In the genomic region with DNA sequence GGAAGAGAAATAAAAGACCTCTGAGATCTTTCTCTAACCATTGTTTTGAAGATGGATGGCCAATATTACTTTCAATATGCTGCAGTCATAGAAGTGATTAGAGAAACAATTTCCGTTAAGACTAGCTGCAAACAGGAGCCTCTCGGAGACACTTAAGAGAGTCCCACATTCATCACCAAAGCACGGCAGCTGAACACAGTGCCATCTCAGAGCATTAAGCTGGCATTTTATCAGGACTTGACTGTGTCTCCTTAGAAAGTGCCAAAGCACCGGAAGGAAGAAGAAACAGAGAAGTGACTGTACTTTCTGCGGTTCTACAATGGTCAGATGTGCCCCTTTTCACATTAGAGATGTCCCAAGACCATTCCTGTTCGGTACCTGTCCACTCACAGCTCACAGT, we compare ENCODE assay signal across 20 mouse cellular contexts. TPM values are rescaled to one million over a fixed set of nuclear protein-coding genes. Genes with fewer than 3 reads are reported as not detected.
DNase-seq lines count a peak whose midpoint lies in the region; ATAC-seq and TF ChIP-seq lines count a peak whose summit lies in the region.
"Had no signal": no experiment of that assay in that cellular context is flagged by ENCODE, and none has a peak within 500 bp of the region (broad histone marks: within the 10 kb centered on the region; RNA-seq: fewer than 3 reads in every experiment).

No protein-coding gene starts in this region.

- no peak overlapping the region for H3K4me3 ChIP-seq in hindbrain, embryonic 16.5 days (ENCODE audit: low read length)
- H3K4me3 ChIP-seq in hindbrain, embryonic 12.5 days, result no peak overlapping the region
- no peak overlapping the region for H3K4me3 ChIP-seq in neural tube, embryonic 15.5 days (replicated peaks)
- H3K4me3 ChIP-seq in embryonic fibroblast, embryonic 13.5 days (ENCODE audit: insufficient read depth, low read length), result no peak overlapping the region
- H3K4me3 ChIP-seq: embryonic facial prominence, embryonic 15.5 days; heart, adult 2 months; heart, embryonic 15.5 days; hindbrain, embryonic 10.5 days; intestine, embryonic 15.5 days had no signal

- no peak overlapping the region for H3K4me2 ChIP-seq in hindbrain, embryonic 16.5 days (ENCODE audit: low read length)
- H3K4me2 ChIP-seq in hindbrain, embryonic 12.5 days (replicated peaks), result no peak overlapping the region
- no peak overlapping the region for H3K4me2 ChIP-seq in neural tube, embryonic 15.5 days
- H3K4me2 ChIP-seq: embryonic facial prominence, embryonic 15.5 days; heart, embryonic 11.5 days; heart, embryonic 15.5 days; intestine, embryonic 15.5 days had no signal

- no peak for DNase-seq in neural tube, embryonic 10.5 days (ENCODE audit: extremely low spot score, low spot score)
- no peak for DNase-seq in left cerebral cortex, adult 18-20 months (ENCODE audit: low spot score in 2 of 2)
- DNase-seq in embryo, embryonic 10.5 days (ENCODE audit: low spot score), result no peak
- DNase-seq: adrenal gland, postnatal 10 days; cerebellum, adult 18-20 months; cerebellum, adult 9-11 months; embryo, embryonic 11 days; gastrocnemius, postnatal 10 days; heart, adult 2 months had no signal

- H3K36me3 ChIP-seq in hindbrain, embryonic 16.5 days (ENCODE audit: control insufficient read depth, insufficient read depth, low read length), result no peaks in the 10 kb centered on the region
- no peaks in the 10 kb centered on the region for H3K36me3 ChIP-seq in hindbrain, embryonic 12.5 days
- H3K36me3 ChIP-seq in neural tube, embryonic 15.5 days, result no peaks in the 10 kb centered on the region
- H3K36me3 ChIP-seq: hindbrain, embryonic 10.5 days had no signal

- TF ChIP-seq CTCF in embryonic fibroblast, embryonic 13.5 days (IDR thresholded peaks at IDR 0.05; ENCODE audit: borderline replicate concordance, insufficient read depth, low read length), result no peak

- WGBS in hindbrain, embryonic 16.5 days, result 81% methylated on average over 6 of the region's 6 CpGs
- 89% methylated on average over 6 of the region's 6 CpGs for WGBS in hindbrain, embryonic 12.5 days
- 59% methylated on average over 6 of the region's 6 CpGs for WGBS in neural tube, embryonic 15.5 days

- no peak for TF ChIP-seq POLR2A in embryonic fibroblast, embryonic 13.5 days (IDR thresholded peaks at IDR 0.05; ENCODE audit: low read depth, low read length)

- no peaks in the 10 kb centered on the region for H3K27me3 ChIP-seq in hindbrain, embryonic 16.5 days (replicated peaks; ENCODE audit: control insufficient read depth, insufficient read depth, low read length)
- H3K27me3 ChIP-seq in hindbrain, embryonic 12.5 days, result no peaks in the 10 kb centered on the region
- no peaks in the 10 kb centered on the region for H3K27me3 ChIP-seq in neural tube, embryonic 15.5 days (replicated peaks)
- H3K27me3 ChIP-seq: embryonic facial prominence, embryonic 15.5 days; heart, embryonic 15.5 days; intestine, embryonic 15.5 days had no signal

- H3K4me1 ChIP-seq in hindbrain, embryonic 16.5 days (ENCODE audit: control insufficient read depth, insufficient read depth, low read depth, low read length), result no peaks in the 10 kb centered on the region
- peaks cover 4% of the 10 kb centered on the region; the same call in 1 of the 2 replicates for H3K4me1 ChIP-seq in hindbrain, embryonic 12.5 days
- peaks cover 2% of the 10 kb centered on the region; the same call in 1 of the 2 replicates for H3K4me1 ChIP-seq in neural tube, embryonic 15.5 days
- H3K4me1 ChIP-seq in embryonic fibroblast, embryonic 13.5 days (ENCODE audit: control insufficient read depth, insufficient read depth, low read length), result peaks cover 8% of the 10 kb centered on the region
- H3K4me1 ChIP-seq: embryonic facial prominence, embryonic 15.5 days; intestine, embryonic 15.5 days had no signal

- no peak overlapping the region for H3K27ac ChIP-seq in hindbrain, embryonic 16.5 days (ENCODE audit: low read depth, low read length)
- no peak overlapping the region for H3K27ac ChIP-seq in hindbrain, embryonic 12.5 days
- H3K27ac ChIP-seq in neural tube, embryonic 15.5 days (replicated peaks), result no peak overlapping the region
- peak overlapping the region; percentile 99 for H3K27ac ChIP-seq in embryonic fibroblast, embryonic 13.5 days (ENCODE audit: insufficient read depth, low read length)
- H3K27ac ChIP-seq: embryonic facial prominence, embryonic 15.5 days; heart, adult 2 months; heart, embryonic 15.5 days; hindbrain, embryonic 10.5 days; intestine, embryonic 15.5 days had no signal

- H3K9me3 ChIP-seq in hindbrain, embryonic 16.5 days (ENCODE audit: control insufficient read depth, low read length), result no peaks in the 10 kb centered on the region
- H3K9me3 ChIP-seq in hindbrain, embryonic 12.5 days (replicated peaks), result no peaks in the 10 kb centered on the region
- no peaks in the 10 kb centered on the region for H3K9me3 ChIP-seq in neural tube, embryonic 15.5 days (replicated peaks)
- H3K9me3 ChIP-seq: embryonic facial prominence, embryonic 15.5 days; G1E; heart, embryonic 15.5 days; hindbrain, embryonic 10.5 days; intestine, embryonic 15.5 days had no signal

- peak; percentile 51; the same call in 1 of the 2 replicates for ATAC-seq in hindbrain, embryonic 16.5 days
- ATAC-seq in hindbrain, embryonic 12.5 days (ENCODE audit: low FRiP score), result no peak
- 0 out of 2 replicates have a peak, but pooled peaks have one; percentile 36 for ATAC-seq in neural tube, embryonic 15.5 days (ENCODE audit: low FRiP score)
- ATAC-seq: forebrain, embryonic 16.5 days; intestine, embryonic 15.5 days had no signal

- H3K9ac ChIP-seq in hindbrain, embryonic 16.5 days (ENCODE audit: low read depth, low read length), result no peak overlapping the region
- H3K9ac ChIP-seq in hindbrain, embryonic 12.5 days, result no peak overlapping the region
- H3K9ac ChIP-seq in neural tube, embryonic 15.5 days (replicated peaks), result no peak overlapping the region
- H3K9ac ChIP-seq: embryonic facial prominence, embryonic 15.5 days; heart, embryonic 15.5 days; intestine, embryonic 15.5 days had no signal

RNA-seq across cellular contexts. Expression of a gene that starts 33.9 kb away (rescaled TPM):
- polyA plus RNA-seq in hindbrain, embryonic 16.5 days (2015; fragmentation: Nextera tagmentation; extraction: Ambion mirVana), result 59.1 and 60.9 TPM in 2 replicates
- polyA plus RNA-seq in hindbrain, embryonic 12.5 days (2016; fragmentation: Nextera tagmentation; extraction: Ambion mirVana), result 45.3 and 46.5 TPM in 2 replicates
- polyA plus RNA-seq in neural tube, embryonic 15.5 days (2015; fragmentation: Nextera tagmentation; extraction: Ambion mirVana), result 43.9 and 55.2 TPM in 2 replicates
- polyA plus RNA-seq in embryonic fibroblast, embryonic 13.5 days (2011; ENCODE audit: insufficient read length, low read depth, missing spikeins), result 106 and 109 TPM in 2 replicates
- total RNA-seq in left cerebral cortex, adult 18-20 months (2021), result 10 to 100 TPM; 14.0 to 16.2 TPM

RNA-seq across cellular contexts. Expression of a gene that starts 34.0 kb away (rescaled TPM):
- polyA plus RNA-seq in hindbrain, embryonic 16.5 days (2015; fragmentation: Nextera tagmentation; extraction: Ambion mirVana), result 10.1 and 11.1 TPM in 2 replicates
- 9.2 and 9.9 TPM in 2 replicates for polyA plus RNA-seq in hindbrain, embryonic 12.5 days (2016; fragmentation: Nextera tagmentation; extraction: Ambion mirVana)
- 8.3 and 10.1 TPM in 2 replicates for polyA plus RNA-seq in neural tube, embryonic 15.5 days (2015; fragmentation: Nextera tagmentation; extraction: Ambion mirVana)
- 11.4 and 17.5 TPM in 2 replicates for polyA plus RNA-seq in embryonic fibroblast, embryonic 13.5 days (2011; ENCODE audit: insufficient read length, low read depth, missing spikeins)
- 1 to 10 TPM; 5.8 to 5.9 TPM for total RNA-seq in left cerebral cortex, adult 18-20 months (2021)
